Mouse (Mus musculus) left cerebral cortex, postnatal 36 days (tissue): Measurements from ENCODE around the gene Zfp51. TPM values are rescaled to one million over a fixed set of nuclear protein-coding genes. Genes with fewer than 3 reads are reported as not detected.
A peak's percentile ranks its signal among the peaks of the same experiment; 100 is the strongest.
"Not testable (repeated sequence)": the region's sequence is repeated elsewhere in the genome, so short reads cannot be mapped to it uniquely, and the experiment has no call there.

Experiments used
- DNase-seq, 2 experiments: peaks; one replicate each; pipeline ENCODE4 v3.0.0; 2021 to 2022; ENCODE audit warnings: low spot score in 2 of 2, mixed read lengths in 1 of 2
- intact Hi-C: fragments of 180-260 bp; cut with DNase I; formaldehyde crosslinking; loops from one replicate; pipeline ENCODE4 v1.15.1; 2025
- total RNA-seq, 2 experiments: library from RNA; stranded (reverse); gene quantifications; 2 replicates each; pipeline ENCODE4 v1.2.3; 2021

Zfp51 gene
- 1 to 10 TPM; 3.4 to 5.3 TPM for total RNA-seq

DNA sequence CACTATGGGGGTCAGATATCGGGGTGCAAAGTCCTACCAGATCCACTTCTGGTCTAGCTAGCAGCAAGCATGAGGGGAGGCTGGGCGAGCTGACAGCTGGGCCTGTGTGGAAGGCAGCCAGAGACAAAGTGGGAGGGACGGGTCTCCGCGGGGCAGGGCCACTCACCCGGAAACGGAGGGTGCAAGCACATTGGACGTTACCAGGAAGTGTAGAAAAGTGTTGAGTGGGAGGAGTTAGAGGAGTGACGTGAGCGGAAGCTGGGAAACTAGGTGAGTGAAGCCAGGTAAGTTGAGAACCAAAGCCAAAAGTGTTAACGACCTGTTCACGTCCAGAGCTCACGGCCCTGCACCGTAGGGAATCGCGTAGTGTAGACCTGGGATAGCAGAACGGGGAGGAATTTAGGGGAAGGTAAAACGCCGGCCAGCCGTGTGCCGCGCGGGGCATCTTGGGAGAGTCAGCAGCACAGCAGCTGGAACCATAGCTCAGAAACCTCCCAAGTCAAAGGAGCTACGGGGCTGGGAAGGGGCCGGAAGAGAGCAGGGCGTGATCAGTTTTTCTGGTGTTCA, at the start of gene Zfp51:
Gene Zfp51 (plus strand): TSS at position 237 of the 567 bp plus-strand sequence.
- intact Hi-C loops, result loop anchor here (1.0 to 2.0 kb wide), 3 partner anchors 38 to 505 kb away; partner anchors contain the start of genes Ppp2r1a and Zfp53
- DNase-seq, result peak; percentile 81 to 82

DNA sequence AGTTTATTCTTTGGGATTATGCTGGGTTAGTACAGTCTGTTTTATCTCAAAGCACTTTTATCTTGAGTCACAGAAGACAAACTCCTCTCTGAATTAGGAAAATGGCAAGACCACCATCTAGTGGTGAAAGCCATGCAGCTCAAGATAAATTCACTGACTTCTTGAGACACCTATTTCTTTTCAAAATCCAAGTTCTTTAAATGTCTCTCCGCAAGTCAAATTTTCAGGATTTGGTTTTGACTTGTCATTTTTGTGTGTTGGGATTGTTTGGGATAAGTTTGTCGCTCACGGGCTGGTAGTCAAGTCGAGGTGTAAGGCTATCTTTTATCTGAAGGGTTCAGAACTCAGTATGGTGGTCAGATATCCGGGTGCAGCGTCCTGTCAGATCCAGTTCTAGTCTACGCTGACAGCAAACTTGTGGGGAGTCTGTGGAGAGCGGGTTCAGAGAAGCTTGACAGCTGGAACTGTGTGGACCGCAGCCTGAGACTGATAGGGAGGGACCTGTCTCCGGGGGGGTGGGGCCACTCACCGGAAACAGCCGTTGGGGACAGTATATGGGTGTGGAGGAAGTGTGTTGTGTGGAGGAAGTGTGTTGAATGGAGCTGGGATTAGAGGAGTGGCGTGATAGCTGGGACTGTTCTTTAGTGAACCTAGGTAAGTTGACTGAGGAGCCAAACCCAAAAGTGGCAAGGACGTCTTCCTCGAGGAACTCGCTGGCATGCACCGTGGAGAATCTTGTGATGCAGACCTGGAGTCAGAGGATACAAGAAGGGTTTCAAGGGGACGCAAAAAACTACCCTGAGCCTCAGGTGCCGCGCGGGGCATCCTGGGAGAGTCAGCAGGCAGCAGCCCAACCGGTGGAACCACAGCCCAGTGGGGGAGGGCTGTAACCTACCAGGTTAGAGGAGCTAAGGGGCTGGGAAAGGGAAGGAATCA, 27.2 kb upstream of the Zfp51 start, which contains the start of gene Zfp54:
Gene Zfp54 (plus strand): TSS at position 564 of the 936 bp plus-strand sequence.
- intact Hi-C loops, result loop anchor here (2.0 to 10.0 kb wide), 2 partner anchors 150 to 188 kb away; no protein-coding TSS in a partner anchor
- DNase-seq, result peak; percentile 26 to 30

DNA sequence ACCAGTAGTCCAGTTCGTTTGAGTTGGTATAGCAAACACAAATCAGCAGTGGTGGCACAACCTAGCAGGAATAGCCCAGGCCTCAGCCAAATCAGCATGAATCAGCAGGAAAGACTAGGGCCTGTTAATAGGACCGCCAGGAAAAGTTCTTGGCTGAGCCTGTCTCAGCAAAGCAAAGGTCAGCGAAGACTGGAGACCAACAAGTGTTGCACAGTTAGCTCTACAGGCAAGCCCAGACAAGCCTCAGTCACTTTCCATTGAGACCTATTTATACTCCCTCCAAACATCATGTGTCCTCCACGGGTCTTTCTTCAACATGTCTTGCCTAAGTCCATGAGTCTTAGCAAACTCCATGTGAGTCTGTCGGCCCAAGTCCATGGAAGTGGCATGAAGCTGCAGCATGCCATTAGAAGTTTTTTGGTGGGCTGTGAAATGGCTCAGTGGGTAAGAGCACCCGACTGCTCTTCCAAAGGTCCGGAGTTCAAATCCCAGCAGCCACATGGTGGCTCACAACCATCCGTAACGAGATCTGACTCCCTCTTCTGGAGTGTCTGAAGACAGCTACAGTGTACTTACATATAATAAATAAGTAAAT, 11.3 kb upstream of the Zfp51 start:
- DNase-seq, intact Hi-C loops: not testable (repeated sequence)

DNA sequence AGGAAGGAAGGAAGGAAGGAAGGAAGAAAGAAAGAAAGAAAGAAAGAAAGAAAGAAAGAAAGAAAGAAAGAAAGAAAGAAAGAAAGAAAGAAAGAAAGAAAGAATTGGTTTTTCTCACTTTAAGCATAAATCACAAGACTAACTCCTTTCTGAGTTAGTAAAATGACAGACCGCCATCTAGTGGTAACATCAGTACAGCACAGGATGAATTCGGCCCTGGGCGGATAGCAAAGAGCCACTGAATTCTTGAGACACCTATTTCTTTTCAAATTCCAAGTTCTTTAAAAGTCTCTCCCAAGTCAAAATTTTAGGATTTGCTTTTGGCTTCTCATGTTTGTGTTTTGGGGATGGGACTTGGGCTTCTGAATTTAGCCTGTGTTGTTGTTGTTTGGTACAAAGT, 505 bp upstream of the Zfp51 start:
- intact Hi-C loops, result loop anchor here (1.0 to 2.0 kb wide), 3 partner anchors 39 to 505 kb away; partner anchors contain the start of genes Ppp2r1a and Zfp53

GRCm38 (mm10) chr17:21463550-21463949, 13.4 kb downstream of the Zfp51 start:
- intact Hi-C loops, result no loop called here
- no peak for DNase-seq

More for the DNA sequence above, 505 bp upstream of the Zfp51 start:
- peak; percentile 53 to 71 for DNase-seq

- intact Hi-C loops, result no loop called here
- no peak for DNase-seq
Observed at GRCm38 (mm10) chr17:21472032-21472652, 22.0 kb downstream of the Zfp51 start.

GRCm38 (mm10) chr17:21472653-21473307, 22.6 kb downstream of the Zfp51 start:
- intact Hi-C loops, result no loop called here
- no peak for DNase-seq

GRCm38 (mm10) chr17:21473362-21474190, 23.4 kb downstream of the Zfp51 start:
- intact Hi-C loops, result no loop called here
- DNase-seq, result no peak

- intact Hi-C loops, DNase-seq: not testable (repeated sequence)
Observed at GRCm38 (mm10) chr17:21474729-21475128, 24.6 kb downstream of the Zfp51 start.

- DNase-seq, intact Hi-C loops: not testable (repeated sequence)
Observed at GRCm38 (mm10) chr17:21475290-21475689, 25.1 kb downstream of the Zfp51 start.

GRCm38 (mm10) chr17:21476351-21476750, 26.2 kb downstream of the Zfp51 start:
- DNase-seq, intact Hi-C loops: not testable (repeated sequence)

DNA sequence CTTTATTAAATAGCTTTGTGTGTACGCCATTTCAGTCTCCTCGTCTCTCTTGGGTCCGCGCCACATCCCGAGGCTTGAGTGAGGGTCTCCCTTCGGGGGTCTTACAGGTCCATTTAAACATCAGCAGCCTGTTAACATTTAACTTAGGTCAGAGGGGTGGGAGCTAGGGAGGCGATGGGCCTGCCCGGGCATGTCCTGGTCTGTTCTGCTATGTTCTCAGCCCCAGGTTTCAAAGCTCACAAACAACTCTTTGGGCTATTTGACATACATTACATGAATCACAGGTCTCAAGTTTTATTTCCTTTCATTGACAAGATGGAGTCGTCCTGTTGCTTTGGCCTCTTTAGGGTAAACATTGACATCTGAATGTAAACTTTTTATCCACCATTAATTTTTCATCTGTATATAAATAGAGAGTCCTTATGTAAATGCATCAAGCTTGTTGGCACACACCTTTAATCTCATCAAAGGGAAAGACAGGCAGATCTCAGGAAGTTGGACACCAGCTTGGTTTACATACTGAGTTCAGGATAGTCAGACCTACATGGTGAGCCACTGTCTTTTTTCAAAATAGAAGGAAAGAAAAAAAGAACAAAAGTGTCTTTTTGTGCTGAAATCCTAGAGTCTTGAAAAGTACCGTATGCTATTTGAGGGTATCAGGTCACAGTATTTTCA, 28.1 kb downstream of the Zfp51 start:
- intact Hi-C loops, DNase-seq: not testable (repeated sequence)

DNA sequence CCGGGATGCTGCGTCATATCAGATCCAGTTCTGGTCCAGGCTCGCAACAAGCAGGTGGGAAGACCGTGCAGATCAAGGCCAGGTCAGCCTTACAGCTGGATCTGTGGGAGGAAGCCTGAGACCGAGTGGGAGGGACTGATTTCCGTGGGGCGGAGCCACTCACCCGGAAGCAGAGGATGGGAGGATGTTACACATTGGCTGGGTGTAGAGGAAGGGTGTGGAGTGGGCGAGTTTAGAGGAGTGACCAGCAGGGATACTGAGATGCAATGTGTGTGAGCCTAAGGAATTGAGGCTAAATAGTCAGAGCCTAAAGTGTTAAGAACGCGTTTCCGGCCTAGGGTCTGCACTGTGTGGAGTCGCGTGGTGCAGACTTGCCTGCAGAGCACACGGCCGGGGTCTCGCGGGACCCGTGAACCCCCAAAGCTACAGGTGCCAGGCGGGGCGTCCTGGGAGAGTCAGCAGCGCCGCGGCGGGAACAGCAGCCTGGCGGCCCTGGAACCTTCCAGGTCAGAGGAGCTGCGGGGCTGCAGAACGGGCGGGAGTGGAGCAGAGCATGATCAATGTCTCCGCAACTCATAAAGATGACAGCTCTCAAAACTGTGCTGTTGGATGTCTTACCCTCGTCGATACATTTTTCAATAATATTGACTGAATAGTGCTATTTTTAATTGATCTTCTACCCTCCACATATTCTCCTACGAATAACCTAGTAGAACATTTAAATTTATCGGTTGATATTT, 38.8 kb downstream of the Zfp51 start, which contains the start of gene Zfp53:
Gene Zfp53 (plus strand): TSS at position 239 of the 740 bp plus-strand sequence.
- intact Hi-C loops, result loop anchor here (1.0 kb wide), 1 partner anchor 39 kb away; the partner anchor contains the start of gene Zfp51
- DNase-seq, result peak; percentile 78 to 82

DNA sequence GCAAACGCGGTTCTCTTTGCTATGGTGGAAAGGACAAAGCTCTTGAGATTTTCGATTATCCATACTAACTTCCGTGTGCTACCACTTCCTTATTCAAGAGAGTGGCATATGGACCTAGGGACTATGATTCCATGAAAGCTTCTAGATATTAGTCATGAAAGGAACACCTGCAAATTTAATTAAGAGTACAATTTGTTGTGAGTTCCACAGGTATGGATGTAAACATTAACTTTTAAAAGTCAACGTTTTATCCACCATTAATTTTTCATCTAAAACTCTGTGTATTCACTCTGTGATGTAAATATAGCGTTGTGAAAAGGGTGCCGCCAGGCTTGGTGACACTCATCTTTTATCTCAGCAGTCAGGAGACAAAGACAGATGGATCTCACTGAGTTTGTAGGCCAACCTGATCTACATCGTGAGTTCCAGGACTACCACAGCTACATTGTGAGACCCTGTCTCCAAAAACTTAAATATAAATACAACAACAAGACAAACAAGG, 39.4 kb downstream of the Zfp51 start:
- no peak for DNase-seq
- intact Hi-C loops, result no loop called here

- no peak for DNase-seq
- intact Hi-C loops, result no loop called here
Observed at GRCm38 (mm10) chr17:21501365-21501764, 51.2 kb downstream of the Zfp51 start.

DNA sequence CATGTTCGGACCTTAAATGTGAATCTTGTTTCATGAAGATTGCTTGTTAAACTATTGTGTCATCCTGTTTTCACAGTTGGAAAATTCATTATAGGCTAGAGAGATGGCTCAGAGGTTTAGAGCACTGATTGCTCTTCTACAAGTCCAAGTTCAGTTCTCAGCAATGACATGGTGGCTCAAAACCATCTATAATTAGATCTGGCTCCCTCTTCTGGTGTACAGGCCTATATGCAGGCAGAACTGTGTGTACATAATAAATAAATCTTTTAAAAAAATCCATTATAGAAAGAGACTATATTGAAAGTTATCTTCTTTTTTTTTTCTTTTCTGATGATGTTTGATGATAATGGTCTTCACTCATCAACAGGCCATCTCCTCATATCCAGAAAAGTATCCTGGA, 54.4 kb downstream of the Zfp51 start:
- intact Hi-C loops, result no loop called here
- DNase-seq, result no peak

DNA sequence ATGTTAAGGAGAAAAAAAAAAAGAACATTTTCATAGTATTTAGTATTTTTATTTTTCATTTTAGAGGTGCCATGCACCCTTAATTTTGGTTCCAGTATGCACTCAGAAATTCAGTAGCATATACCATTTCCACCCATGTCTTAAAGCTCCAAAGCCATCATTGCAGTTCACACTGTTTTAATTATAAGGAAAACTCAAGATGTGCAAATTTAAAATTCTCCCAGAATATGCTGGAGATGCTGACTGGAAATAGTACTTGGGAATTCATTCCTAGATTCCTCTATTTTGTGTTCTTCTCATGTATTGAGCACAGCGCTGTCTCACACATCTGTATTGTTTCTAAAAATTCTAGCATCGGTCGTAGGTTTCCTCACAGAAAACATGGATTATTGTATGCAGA, 56.1 kb downstream of the Zfp51 start:
- DNase-seq, result no peak
- intact Hi-C loops, result no loop called here
